In the genomic region with DNA sequence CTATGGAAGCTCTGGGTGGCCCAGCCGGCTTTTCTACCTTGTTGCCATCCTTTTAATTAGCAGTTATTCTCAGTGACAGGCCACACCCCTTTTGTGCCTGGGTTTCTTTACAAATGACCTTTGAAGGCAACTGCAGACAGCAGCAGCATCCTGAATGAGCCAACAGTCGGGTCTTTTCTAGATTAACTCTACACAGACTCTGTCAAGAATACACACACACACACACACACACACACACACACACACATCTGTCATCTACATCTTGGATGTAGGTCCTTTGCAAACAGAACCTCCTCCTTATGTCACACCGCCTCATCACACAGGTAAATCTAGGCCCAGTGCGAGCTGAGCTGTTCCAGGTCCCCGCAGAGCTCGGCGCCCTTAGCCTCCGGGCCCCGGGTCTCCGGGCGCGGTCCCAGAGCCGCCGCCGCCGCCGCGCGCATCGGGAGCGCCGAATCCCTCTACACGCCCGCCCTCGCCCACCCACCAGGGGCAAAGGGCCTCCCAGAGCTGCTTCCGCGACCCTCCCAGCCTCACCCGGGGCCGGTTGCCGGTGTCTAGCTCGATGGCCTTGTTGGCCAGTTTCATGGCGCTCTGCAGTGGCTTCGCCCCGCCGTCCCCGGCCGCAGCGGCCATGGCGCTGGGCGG, we compare ENCODE assay signal across 8 mouse cellular contexts. TPM values are rescaled to one million over a fixed set of nuclear protein-coding genes. Genes with fewer than 3 reads are reported as not detected.
DNase-seq lines count a peak whose midpoint lies in the region; ATAC-seq and TF ChIP-seq lines count a peak whose summit lies in the region.

No protein-coding gene starts in this region.

- H3K4me3 ChIP-seq in left cerebral cortex, adult 2 months: peak overlapping the region; percentile 99
- peak overlapping the region; percentile 78 for H3K4me3 ChIP-seq in forebrain, embryonic 16.5 days (replicated peaks; ENCODE audit: low read length)
- peak overlapping the region; percentile 95 for H3K4me3 ChIP-seq in liver, embryonic 12.5 days
- H3K4me3 ChIP-seq in stomach, postnatal 0 days (ENCODE audit: low read depth, low read length): peak overlapping the region; percentile 97

- no peak for TF ChIP-seq EP300 in stomach, postnatal 0 days (optimal IDR thresholded peaks at IDR 0.05)

- TF ChIP-seq CTCF in left cerebral cortex, adult 2 months (IDR thresholded peaks at IDR 0.05): no peak
- TF ChIP-seq CTCF in stomach, postnatal 0 days (IDR thresholded peaks at IDR 0.05; ENCODE audit: low read depth): no peak

- no peak for DNase-seq in left cerebral cortex, adult 2 months (ENCODE audit: extremely low spot score in 1 of 2, low spot score in 2 of 2)
- DNase-seq in left cerebral cortex, postnatal 10 days (ENCODE audit: extremely low spot score in 1 of 2, low spot score in 2 of 2): no peak
- DNase-seq in adipocyte (ENCODE audit: low spot score): peak; percentile 21
- peak; percentile 31 for DNase-seq in stomach, postnatal 0 days (ENCODE audit: low spot score)
- no peak for DNase-seq in thymus, postnatal 0 days (ENCODE audit: low spot score)
- no peak for DNase-seq in B cell, adult 2 months

- intact Hi-C loops in left cerebral cortex, adult 2 months (cut with DNase I): loop anchor here (1.0 to 10.0 kb wide), 2 partner anchors 18 to 111 kb away; no protein-coding TSS in a partner anchor
- intact Hi-C loops in left cerebral cortex, postnatal 10 days (cut with DNase I): loop anchor here (10.0 kb wide), 1 partner anchor 111 kb away; no protein-coding TSS in a partner anchor

- peak overlapping the region; percentile 92 for H3K9ac ChIP-seq in forebrain, embryonic 16.5 days (replicated peaks; ENCODE audit: low read depth, low read length)
- H3K9ac ChIP-seq in liver, embryonic 12.5 days: peak overlapping the region; percentile 92
- H3K9ac ChIP-seq in stomach, postnatal 0 days (ENCODE audit: low read length): peak overlapping the region; percentile 96

- H3K36me3 ChIP-seq in forebrain, embryonic 16.5 days (ENCODE audit: control insufficient read depth, insufficient read depth): peaks cover 12% of the 10 kb centered on the region; the same call in 1 of the 2 replicates
- peaks cover 53% of the 10 kb centered on the region for H3K36me3 ChIP-seq in liver, embryonic 12.5 days
- H3K36me3 ChIP-seq in stomach, postnatal 0 days (ENCODE audit: control insufficient read depth, insufficient read depth, low read length): peaks cover 22% of the 10 kb centered on the region

- peak; percentile 68 for ATAC-seq in forebrain, embryonic 16.5 days
- ATAC-seq in liver, embryonic 12.5 days: peak; percentile 53
- peak; percentile 32 for ATAC-seq in stomach, postnatal 0 days (ENCODE audit: low FRiP score, low TSS enrichment)

- H3K4me2 ChIP-seq in forebrain, embryonic 16.5 days (ENCODE audit: low read length): peak overlapping the region; percentile 75
- H3K4me2 ChIP-seq in liver, embryonic 12.5 days: peak overlapping the region; percentile 95
- H3K4me2 ChIP-seq in stomach, postnatal 0 days (replicated peaks; ENCODE audit: low read depth): peak overlapping the region; percentile 94

- H3K27me3 ChIP-seq in forebrain, embryonic 16.5 days (replicated peaks; ENCODE audit: control insufficient read depth, insufficient read depth, low read length): no peaks in the 10 kb centered on the region
- H3K27me3 ChIP-seq in liver, embryonic 12.5 days (replicated peaks): no peaks in the 10 kb centered on the region
- H3K27me3 ChIP-seq in stomach, postnatal 0 days (ENCODE audit: control insufficient read depth, insufficient read depth, low read length): no peaks in the 10 kb centered on the region

- peak overlapping the region; percentile 98 for H3K27ac ChIP-seq in left cerebral cortex, adult 2 months
- peak overlapping the region; percentile 80 for H3K27ac ChIP-seq in forebrain, embryonic 16.5 days (ENCODE audit: low read length)
- peak overlapping the region; percentile 81 for H3K27ac ChIP-seq in liver, embryonic 12.5 days
- H3K27ac ChIP-seq in stomach, postnatal 0 days (replicated peaks): peak overlapping the region; percentile 94

- 0% methylated on average over 33 of the region's 40 CpGs for WGBS in forebrain, embryonic 16.5 days
- under 1% methylated on average over 40 of the region's 40 CpGs for WGBS in liver, embryonic 12.5 days (ENCODE audit: insufficient replicate concordance)
- WGBS in stomach, postnatal 0 days: under 1% methylated on average over 20 of the region's 40 CpGs

- no peaks in the 10 kb centered on the region for H3K9me3 ChIP-seq in forebrain, embryonic 16.5 days (ENCODE audit: control insufficient read depth, low read length)
- H3K9me3 ChIP-seq in liver, embryonic 12.5 days (replicated peaks): no peaks in the 10 kb centered on the region
- H3K9me3 ChIP-seq in stomach, postnatal 0 days (ENCODE audit: control insufficient read depth, low read length): no peaks in the 10 kb centered on the region

- H3K4me1 ChIP-seq in forebrain, embryonic 16.5 days (replicated peaks; ENCODE audit: control insufficient read depth, insufficient read depth, low read length): peaks cover 26% of the 10 kb centered on the region
- H3K4me1 ChIP-seq in liver, embryonic 12.5 days: peaks cover 27% of the 10 kb centered on the region
- no peaks in the 10 kb centered on the region; the same call in none of the 2 replicates for H3K4me1 ChIP-seq in stomach, postnatal 0 days (replicated peaks; ENCODE audit: control insufficient read depth, insufficient read depth)

RNA-seq across cellular contexts. Expression of a gene that starts 0.4 kb away (rescaled TPM):
- total RNA-seq in left cerebral cortex, adult 2 months (2021): 10 to 100 TPM; 26.4 to 29.2 TPM
- 10 to 100 TPM; 21.6 to 25.2 TPM for total RNA-seq in left cerebral cortex, postnatal 10 days (2021)
- polyA plus RNA-seq in forebrain, embryonic 16.5 days (2015; fragmentation: Nextera tagmentation; extraction: Ambion mirVana): 26.8 and 31.2 TPM in 2 replicates
- polyA plus RNA-seq in liver, embryonic 12.5 days (2016; fragmentation: Nextera tagmentation; extraction: Ambion mirVana): 11.3 and 11.8 TPM in 2 replicates
- polyA plus RNA-seq in stomach, postnatal 0 days (2015; fragmentation: Nextera tagmentation; extraction: Ambion mirVana): 7.8 and 8.3 TPM in 2 replicates
- polyA plus RNA-seq in thymus, postnatal 0 days (2015; fragmentation: Nextera tagmentation; extraction: Ambion mirVana): 15.8 and 18.8 TPM in 2 replicates

RNA-seq across cellular contexts. Expression of a gene that starts 0.6 kb away (rescaled TPM):
- total RNA-seq in left cerebral cortex, adult 2 months (2021): 10 to 100 TPM; 53.3 to 63.0 TPM
- total RNA-seq in left cerebral cortex, postnatal 10 days (2021): 10 to 100 TPM; 72.7 to 74.6 TPM
- polyA plus RNA-seq in forebrain, embryonic 16.5 days (2015; fragmentation: Nextera tagmentation; extraction: Ambion mirVana): 44.9 and 60.5 TPM in 2 replicates
- 5.8 and 7.6 TPM in 2 replicates for polyA plus RNA-seq in liver, embryonic 12.5 days (2016; fragmentation: Nextera tagmentation; extraction: Ambion mirVana)
- polyA plus RNA-seq in stomach, postnatal 0 days (2015; fragmentation: Nextera tagmentation; extraction: Ambion mirVana): 10.3 and 11.2 TPM in 2 replicates
- 11.5 and 12.0 TPM in 2 replicates for polyA plus RNA-seq in thymus, postnatal 0 days (2015; fragmentation: Nextera tagmentation; extraction: Ambion mirVana)

RNA-seq across cellular contexts. Expression of a gene that starts 17.5 kb away (rescaled TPM):
- 10 to 100 TPM; 75.4 to 97.5 TPM for total RNA-seq in left cerebral cortex, adult 2 months (2021)
- 100 to 1,000 TPM; 111 to 118 TPM for total RNA-seq in left cerebral cortex, postnatal 10 days (2021)
- polyA plus RNA-seq in forebrain, embryonic 16.5 days (2015; fragmentation: Nextera tagmentation; extraction: Ambion mirVana): 5.8 and 7.8 TPM in 2 replicates
- polyA plus RNA-seq in liver, embryonic 12.5 days (2016; fragmentation: Nextera tagmentation; extraction: Ambion mirVana): 1.4 and 1.8 TPM in 2 replicates
- polyA plus RNA-seq in stomach, postnatal 0 days (2015; fragmentation: Nextera tagmentation; extraction: Ambion mirVana): 3.1 and 3.6 TPM in 2 replicates
- 8.4 and 8.8 TPM in 2 replicates for polyA plus RNA-seq in thymus, postnatal 0 days (2015; fragmentation: Nextera tagmentation; extraction: Ambion mirVana)

RNA-seq across cellular contexts. Expression of a gene that starts 28.9 kb away (rescaled TPM):
- 100 to 1,000 TPM; 101 to 111 TPM for total RNA-seq in left cerebral cortex, adult 2 months (2021)
- total RNA-seq in left cerebral cortex, postnatal 10 days (2021): 10 to 100 TPM; 69.3 to 69.5 TPM
- 42.9 and 54.1 TPM in 2 replicates for polyA plus RNA-seq in forebrain, embryonic 16.5 days (2015; fragmentation: Nextera tagmentation; extraction: Ambion mirVana)
- polyA plus RNA-seq in liver, embryonic 12.5 days (2016; fragmentation: Nextera tagmentation; extraction: Ambion mirVana): 14.7 and 16.2 TPM in 2 replicates
- 16.1 and 16.7 TPM in 2 replicates for polyA plus RNA-seq in stomach, postnatal 0 days (2015; fragmentation: Nextera tagmentation; extraction: Ambion mirVana)
- 18.3 and 18.6 TPM in 2 replicates for polyA plus RNA-seq in thymus, postnatal 0 days (2015; fragmentation: Nextera tagmentation; extraction: Ambion mirVana)

RNA-seq across cellular contexts. Expression of a gene that starts 40.9 kb away (rescaled TPM):
- 1 to 10 TPM; 6.3 to 8.1 TPM for total RNA-seq in left cerebral cortex, adult 2 months (2021)
- total RNA-seq in left cerebral cortex, postnatal 10 days (2021): 1 to 10 TPM; 6.3 to 7.5 TPM
- polyA plus RNA-seq in forebrain, embryonic 16.5 days (2015; fragmentation: Nextera tagmentation; extraction: Ambion mirVana): 5.9 and 6.3 TPM in 2 replicates
- polyA plus RNA-seq in liver, embryonic 12.5 days (2016; fragmentation: Nextera tagmentation; extraction: Ambion mirVana): 0.44 and 1.4 TPM in 2 replicates
- polyA plus RNA-seq in stomach, postnatal 0 days (2015; fragmentation: Nextera tagmentation; extraction: Ambion mirVana): 0.91 and 0.94 TPM in 2 replicates
- polyA plus RNA-seq in thymus, postnatal 0 days (2015; fragmentation: Nextera tagmentation; extraction: Ambion mirVana): 1.0 and 2.2 TPM in 2 replicates

Comparison
In these comparisons a context has a peak if more than half of its experiments do, and no peak if none do; other contexts are left out.
1. DNase-seq: peak in adipocyte (single experiment) and stomach, postnatal 0 days (single experiment); none in left cerebral cortex, adult 2 months (0 of 2), left cerebral cortex, postnatal 10 days (0 of 2), thymus, postnatal 0 days (single experiment) and B cell, adult 2 months (0 of 2).
2. Peak in every context shown above with its lines, with median percentiles within 50 percentile points of each other: H3K27ac ChIP-seq, H3K4me3 ChIP-seq, ATAC-seq, H3K4me2 ChIP-seq and H3K9ac ChIP-seq.